Mouse (Mus musculus) CH12.LX (cell line): ENCODE data around the gene Dnajc2. TPM values are rescaled to one million over a fixed set of nuclear protein-coding genes. Genes with fewer than 3 reads are reported as not detected.

ENCODE experiments used
- DNase-seq: peaks from one replicate; pipeline ENCODE4 v3.0.0-alpha.2; 2013; ENCODE audit errors: extremely low read depth
- H3K27ac ChIP-seq: 2 replicates; pipeline ENCODE4 v1.5.1; 2012; ENCODE audit warnings: low read depth, mild to moderate bottlenecking, control low read depth, moderate library complexity; ENCODE audit not compliant: insufficient read depth
- H3K27me3 ChIP-seq: replicated peaks from 2 replicates; pipeline ENCODE3; 2012; ENCODE audit warnings: inconsistent platforms
- H3K36me3 ChIP-seq, 2 experiments: replicated peaks in 1 of 2; 2 replicates each; pipeline versions ENCODE3 to v1.6.1; 2012; ENCODE audit warnings: inconsistent platforms in 1 of 2, low read length in 1 of 2, mild to moderate bottlenecking in 1 of 2, mixed read lengths in 1 of 2, moderate library complexity in 1 of 2; ENCODE audit not compliant: control insufficient read depth in 1 of 2, insufficient read depth in 1 of 2
- H3K4me1 ChIP-seq, 2 experiments: 2 replicates each; pipeline ENCODE4 v1.6.1; 2012; ENCODE audit warnings: inconsistent platforms in 1 of 2, moderate library complexity in 1 of 2; ENCODE audit not compliant: insufficient read depth in 2 of 2, control insufficient read depth in 1 of 2
- H3K4me2 ChIP-seq: 2 replicates; pipeline ENCODE4 v1.6.1; 2012; ENCODE audit warnings: low read depth, mild to moderate bottlenecking, control low read depth; ENCODE audit not compliant: poor library complexity, insufficient read depth, severe bottlenecking
- H3K4me3 ChIP-seq, 3 experiments: fragments of 150-350 bp in 1 of 3; sonication (generic) in 1 of 3; replicated peaks in 1 of 3; 2 replicates each; pipeline versions ENCODE3 to v1.5.1; 2011 to 2012; ENCODE audit warnings: low read depth in 2 of 3, low read length in 2 of 3, mild to moderate bottlenecking in 2 of 3, moderate library complexity in 2 of 3, control low read depth in 1 of 3, improper control_type of control experiment in 1 of 3, inconsistent platforms in 1 of 3, mixed read lengths in 1 of 3; ENCODE audit not compliant: poor library complexity in 1 of 3
- H3K79me2 ChIP-seq: replicated peaks from 2 replicates; pipeline ENCODE4 v1.6.1; 2012; ENCODE audit warnings: mild to moderate bottlenecking, moderate library complexity; ENCODE audit not compliant: control insufficient read depth, poor library complexity, insufficient read depth, severe bottlenecking; ENCODE audit errors: extremely low read depth
- H3K9ac ChIP-seq: 2 replicates; pipeline ENCODE4 v1.6.1; 2012; ENCODE audit warnings: low read depth, mild to moderate bottlenecking, control low read depth, moderate library complexity; ENCODE audit not compliant: insufficient read depth
- H3K9me3 ChIP-seq: replicated peaks from 2 replicates; pipeline ENCODE3; 2012; ENCODE audit warnings: low read length, inconsistent platforms, mixed read lengths
- CHD1 ChIP-seq: IDR thresholded peaks from 2 replicates; pipeline ENCODE4 v1.6.1; 2012; ENCODE audit warnings: low read depth, low read length, improper control_type of control experiment, inconsistent platforms
- CHD2 ChIP-seq: IDR thresholded peaks from 2 replicates; pipeline ENCODE4 v1.6.1; 2011; ENCODE audit warnings: low read length, improper control_type of control experiment
- ELF1 ChIP-seq: IDR thresholded peaks from 2 replicates; pipeline ENCODE4 v1.6.1; 2014; ENCODE audit warnings: low read depth, mild to moderate bottlenecking, inconsistent platforms, low read length, improper control_type of control experiment
- IRF4 ChIP-seq: IDR thresholded peaks from 2 replicates; pipeline ENCODE4 v1.6.1; 2014; ENCODE audit warnings: low read depth, mild to moderate bottlenecking, inconsistent platforms, low read length, improper control_type of control experiment
- JUN ChIP-seq: IDR thresholded peaks from 2 replicates; pipeline ENCODE4 v1.6.1; 2011; ENCODE audit warnings: low read depth, mild to moderate bottlenecking, low read length, improper control_type of control experiment, moderate library complexity; ENCODE audit not compliant: insufficient read depth
- JUND ChIP-seq: conservative IDR thresholded peaks from 2 replicates; pipeline ENCODE4 v1.6.1; 2011; ENCODE audit warnings: low read depth, low read length, improper control_type of control experiment
- KAT2A ChIP-seq: IDR thresholded peaks from 2 replicates; pipeline ENCODE4 v1.6.1; 2012; ENCODE audit warnings: low read length, improper control_type of control experiment, inconsistent platforms; ENCODE audit not compliant: insufficient replicate concordance
- MAX ChIP-seq: IDR thresholded peaks from 2 replicates; pipeline ENCODE4 v1.6.1; 2011; ENCODE audit warnings: low read length, improper control_type of control experiment
- MEF2A ChIP-seq: IDR thresholded peaks from 2 replicates; pipeline ENCODE4 v1.6.1; 2014; ENCODE audit warnings: low read depth, mild to moderate bottlenecking, inconsistent platforms, low read length, improper control_type of control experiment, borderline replicate concordance
- MXI1 ChIP-seq: IDR thresholded peaks from 2 replicates; pipeline ENCODE4 v1.6.1; 2011; ENCODE audit warnings: mild to moderate bottlenecking, low read depth, low read length, improper control_type of control experiment
- PAX5 ChIP-seq: IDR thresholded peaks from 2 replicates; pipeline ENCODE4 v1.6.1; 2012; ENCODE audit warnings: low read length, inconsistent platforms, mixed read lengths
- SIN3A ChIP-seq: IDR thresholded peaks from 2 replicates; pipeline ENCODE4 v1.6.1; 2012; ENCODE audit warnings: low read length, improper control_type of control experiment, inconsistent platforms
- SMC3 ChIP-seq: IDR thresholded peaks from 2 replicates; pipeline ENCODE4 v1.6.1; 2011; ENCODE audit warnings: low read depth, low read length, improper control_type of control experiment
- ZKSCAN1 ChIP-seq: IDR thresholded peaks from 2 replicates; pipeline ENCODE4 v1.6.1; 2012; ENCODE audit warnings: low read depth, inconsistent platforms, low read length, improper control_type of control experiment, borderline replicate concordance
- ZMIZ1 ChIP-seq: IDR thresholded peaks from 2 replicates; pipeline ENCODE4 v1.6.1; 2012; ENCODE audit warnings: low read depth, mild to moderate bottlenecking, inconsistent platforms, low read length, improper control_type of control experiment
- ZNF384 ChIP-seq: IDR thresholded peaks from 2 replicates; pipeline ENCODE4 v1.6.1; 2012; ENCODE audit warnings: low read depth, low read length, improper control_type of control experiment, inconsistent platforms
- dilution Hi-C: fragments of 300-500 bp; cut with MboI; formaldehyde crosslinking; loops from 2 replicates; pipeline ENCODE4 v1.14.3; 2020; ENCODE audit warnings: low sequenced_read_pairs; ENCODE audit not compliant: extremely low pct_unique_long_range_greater_than_20kb, extremely low pct_ligation_motif_present
- in situ Hi-C: fragments of 300-500 bp; cut with MboI; formaldehyde crosslinking; loops from 3 replicates; pipeline ENCODE4 v1.14.3; 2019; ENCODE audit warnings: low sequenced_read_pairs, low pct_ligation_motif_present, low pct_unique_long_range_greater_than_20kb, mixed read lengths
- polyA plus RNA-seq: library from polyadenylated mRNA; unstranded; fragments of >175 nt; gene quantifications from 2 replicates; pipeline ENCODE4 v1.2.1, GENCODE M21; 2012; ENCODE audit warnings: low read depth; ENCODE audit not compliant: insufficient read length
- total RNA-seq, 2 experiments: library from RNA; depleted of rRNA; stranded (reverse); fragments of 300-350 nt in 1 of 2; fragments of >200 nt in 1 of 2; gene quantifications; 2 replicates each; pipeline ENCODE4 v1.2.3; 2012 to 2014

The Dnajc2 gene
- total and polyA plus RNA-seq, 3 experiments, result 79.2 to 242 (median 138) TPM

GRCm38 (mm10) chr5:21745966-21746365, 39.1 kb downstream of the Dnajc2 start:
- Histone ChIP-seq H3K4me3 (no peak overlapping the region), H3K79me2 (no peaks in the 10 kb centered on the region), H3K4me1 (no peaks in the 10 kb centered on the region), H3K4me2 (no peak overlapping the region), H3K27me3 (no peaks in the 10 kb centered on the region), H3K9ac (no peak overlapping the region), H3K9me3 (no peaks in the 10 kb centered on the region), H3K27ac (no peak overlapping the region), H3K36me3 (peaks cover 67 to 83% of the 10 kb centered on the region in 2 experiments)
- TF ChIP-seq CHD2, result no peak
- TF ChIP-seq IRF4, result no peak
- TF ChIP-seq CHD1, result no peak
- TF ChIP-seq ZKSCAN1, result no peak
- TF ChIP-seq JUND, result no peak
- TF ChIP-seq KAT2A, result no peak
- TF ChIP-seq SIN3A, result no peak
- no peak for TF ChIP-seq SMC3
- TF ChIP-seq MAX, result no peak
- no peak for TF ChIP-seq MXI1
- in situ Hi-C loops, result no loop called here
- no peak for DNase-seq
- dilution Hi-C loops, result no loop called here

- Histone ChIP-seq H3K36me3 (peaks cover 72 to 93% of the 10 kb centered on the region in 2 experiments), H3K4me2 (no peak overlapping the region), H3K27me3 (no peaks in the 10 kb centered on the region), H3K4me3 (no peak overlapping the region), H3K9ac (no peak overlapping the region), H3K4me1 (no peaks in the 10 kb centered on the region)
- dilution Hi-C loops, result no loop called here
- DNase-seq, result no peak
- no peak for TF ChIP-seq ELF1
- no peak for TF ChIP-seq MXI1
- no peak for TF ChIP-seq SIN3A
- TF ChIP-seq ZMIZ1, result no peak
- no peak for TF ChIP-seq KAT2A
- no peak for TF ChIP-seq MAX
- no peak for TF ChIP-seq ZNF384
- TF ChIP-seq ZKSCAN1, result no peak
- TF ChIP-seq JUN, result no peak
- no peak for TF ChIP-seq PAX5
- no peak for TF ChIP-seq MEF2A
- no peak for TF ChIP-seq CHD2
- TF ChIP-seq, all 38 proteins: peak for 0
- Histone ChIP-seq H3K9me3 (no peaks in the 10 kb centered on the region), H3K79me2 (no peaks in the 10 kb centered on the region; the same call in 1 of the 2 replicates), H3K27ac (no peak overlapping the region)
- in situ Hi-C loops, result no loop called here
These were observed 40.4 kb downstream of the Dnajc2 start for GRCm38 (mm10) chr5:21744651-21745050.
